Mouse (Mus musculus) spleen, adult 2 months (tissue): ENCODE measurements at regions not wholly inside any gene's neighbourhood (a gene's known extent, or its start where the extent isn't known, plus 50 kb on each side); places are given as distances from the start of the nearest gene placed in this dataset.
A peak's percentile ranks its signal among the peaks of the same experiment; 100 is the strongest.

ENCODE experiments used
- DNase-seq, 2 experiments: peaks; one replicate each; pipeline versions ENCODE4 v3.0.0 to v3.0.0-alpha.2; 2012 to 2021; ENCODE audit warnings: low spot score in 2 of 2, low read depth in 1 of 2
- H3K27ac ChIP-seq: fragments of 200-500 bp; 2 replicates; pipeline ENCODE4 v1.5.1; 2012; ENCODE audit warnings: low read length, inconsistent platforms; ENCODE audit not compliant: insufficient read depth
- H3K27me3 ChIP-seq: fragments of 200-500 bp; 2 replicates; pipeline ENCODE4 v1.6.1; 2012; ENCODE audit warnings: mild to moderate bottlenecking, moderate library complexity, low read length, inconsistent platforms; ENCODE audit not compliant: control insufficient read depth, insufficient read depth
- H3K36me3 ChIP-seq: fragments of 200-500 bp; 2 replicates; pipeline ENCODE4 v1.6.1; 2012; ENCODE audit warnings: mild to moderate bottlenecking, low read length, inconsistent platforms; ENCODE audit not compliant: control insufficient read depth, insufficient read depth
- H3K4me1 ChIP-seq: fragments of 200-500 bp; 2 replicates; pipeline ENCODE4 v1.6.1; 2011; ENCODE audit warnings: inconsistent platforms; ENCODE audit not compliant: control insufficient read depth, insufficient read depth, insufficient read length
- H3K4me3 ChIP-seq: fragments of 200-500 bp; 2 replicates; pipeline ENCODE4 v1.5.1; 2011; ENCODE audit warnings: mild to moderate bottlenecking, inconsistent platforms; ENCODE audit not compliant: insufficient read depth, insufficient read length; ENCODE audit errors: extremely low read depth
- CTCF ChIP-seq: fragments of 200-500 bp; IDR thresholded peaks from 2 replicates; pipeline ENCODE4 v1.5.1; 2011; ENCODE audit warnings: mild to moderate bottlenecking, inconsistent platforms; ENCODE audit not compliant: insufficient read depth, insufficient read length, insufficient replicate concordance; ENCODE audit errors: extremely low read depth
- POLR2A ChIP-seq: fragments of 200-500 bp; IDR thresholded peaks from 2 replicates; pipeline ENCODE4 v1.6.1; 2011; ENCODE audit warnings: low read depth, low read length, inconsistent platforms
- WGBS: fragments of 180-500 bp; shearing (Covaris S2); methylation state at CpG from one replicate; pipeline ENCODE4 v1.1.7; 2018; 5-methylcytosine and 5-hydroxymethylcytosine counted together

DNA sequence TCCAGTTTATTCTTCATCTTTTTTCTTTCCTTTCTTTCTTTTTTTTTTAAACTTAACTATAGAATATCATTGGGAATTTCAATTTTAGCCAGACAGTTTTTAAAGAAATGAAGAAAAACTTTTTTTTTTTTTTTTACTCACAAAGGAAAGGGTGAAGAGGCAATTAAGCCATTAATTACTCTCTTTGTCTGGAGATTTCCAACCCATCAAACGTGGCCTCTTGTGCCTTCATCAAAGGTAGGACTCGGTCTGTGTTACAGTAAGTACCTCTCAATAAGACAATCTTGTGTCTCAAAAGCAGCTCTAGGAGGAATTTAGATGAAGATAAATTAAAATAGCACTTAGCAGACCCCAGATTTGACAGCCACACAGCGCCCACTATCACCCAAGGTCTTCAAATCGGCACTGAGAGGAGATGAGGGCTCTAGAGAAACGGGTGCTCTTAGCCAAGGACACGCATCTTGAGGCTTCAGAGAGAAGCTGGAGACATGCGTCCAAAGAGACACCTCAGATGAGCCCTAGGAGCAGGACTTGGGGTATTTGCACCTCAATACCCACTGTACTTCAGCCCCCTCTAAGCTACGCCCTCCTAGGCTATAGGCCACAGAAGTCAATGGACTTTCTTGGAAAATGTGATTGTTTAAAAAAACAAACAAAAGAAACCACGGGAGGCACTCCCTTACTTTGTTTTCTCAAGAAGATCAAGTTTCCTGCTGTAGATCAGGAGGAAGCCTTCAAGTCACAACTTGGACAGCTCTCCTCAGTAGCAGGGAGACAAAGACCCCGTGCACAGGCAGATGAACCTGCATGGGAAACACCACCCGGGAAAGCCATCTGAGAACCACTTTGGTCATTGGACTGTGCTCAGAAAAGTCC is 176.8 kb upstream of the Spred2 start:
- DNase-seq: no peak
- H3K4me3 ChIP-seq: no peak overlapping the region
- 71% methylated on average over 11 of the region's 11 CpGs for WGBS
- H3K27ac ChIP-seq: no peak overlapping the region
- no peaks in the 10 kb centered on the region for H3K4me1 ChIP-seq
- no peaks in the 10 kb centered on the region for H3K27me3 ChIP-seq
- TF ChIP-seq POLR2A (no peak), CTCF (no peak)
- H3K36me3 ChIP-seq: no peaks in the 10 kb centered on the region

DNA sequence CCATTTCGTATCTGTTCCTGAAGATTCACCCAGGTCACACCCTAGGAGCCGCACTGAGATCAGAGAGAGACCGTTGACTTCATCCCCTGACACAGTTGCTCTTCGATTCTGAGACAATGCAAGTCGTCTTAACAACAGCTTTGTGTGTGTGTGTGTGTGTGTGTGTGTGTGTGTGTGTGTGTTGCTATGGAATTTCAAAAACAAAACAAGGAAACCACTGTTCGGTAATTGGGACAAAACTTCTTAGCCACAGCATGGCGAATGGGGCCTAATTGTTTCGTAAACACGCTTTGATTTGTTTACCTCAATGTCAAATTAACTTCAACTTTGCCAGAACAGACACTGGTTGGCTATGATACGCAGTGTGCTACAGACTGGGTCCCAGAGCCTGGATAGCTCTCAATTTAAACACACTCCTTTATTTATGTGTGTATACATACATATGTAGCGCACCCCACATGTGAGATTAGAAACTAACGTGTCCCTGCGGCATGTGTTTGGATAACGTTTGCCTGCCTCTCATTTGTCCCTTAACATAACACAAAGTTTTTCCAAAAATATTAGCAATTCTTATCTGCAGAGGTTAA is 176.1 kb upstream of the Spred2 start:
- H3K36me3 ChIP-seq: no peaks in the 10 kb centered on the region
- DNase-seq: no peak
- H3K4me1 ChIP-seq: no peaks in the 10 kb centered on the region
- TF ChIP-seq POLR2A: no peak
- TF ChIP-seq CTCF: no peak
- no peaks in the 10 kb centered on the region for H3K27me3 ChIP-seq
- no peak overlapping the region for H3K27ac ChIP-seq
- H3K4me3 ChIP-seq: no peak overlapping the region
- 83% methylated on average over 14 of the region's 14 CpGs for WGBS

DNA sequence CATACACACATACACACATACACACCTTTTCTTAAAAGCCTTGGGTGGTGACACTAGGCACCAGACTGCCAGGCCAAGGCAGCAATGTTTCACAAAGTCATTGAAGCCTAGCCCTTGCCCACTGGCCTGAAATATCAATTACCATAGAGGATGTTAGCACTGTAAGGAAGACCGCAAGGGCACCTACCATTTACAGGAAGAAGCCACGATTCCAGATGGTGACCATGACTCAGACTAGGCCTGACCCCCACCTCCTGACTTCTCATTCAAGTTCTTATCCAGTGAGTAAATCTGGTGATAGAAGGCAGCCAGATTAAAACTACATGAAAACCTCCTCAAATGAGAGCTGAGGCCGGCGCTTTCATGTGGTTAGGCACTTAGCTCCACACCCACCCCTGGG is 165.3 kb upstream of the Spred2 start:
- Histone ChIP-seq H3K27me3 (no peaks in the 10 kb centered on the region), H3K36me3 (no peaks in the 10 kb centered on the region), H3K4me1 (no peaks in the 10 kb centered on the region), H3K27ac (no peak overlapping the region), H3K4me3 (no peak overlapping the region)
- TF ChIP-seq CTCF: no peak
- TF ChIP-seq POLR2A: no peak
- DNase-seq: no peak
- WGBS: 72% methylated on average over 4 of the region's 4 CpGs

DNA sequence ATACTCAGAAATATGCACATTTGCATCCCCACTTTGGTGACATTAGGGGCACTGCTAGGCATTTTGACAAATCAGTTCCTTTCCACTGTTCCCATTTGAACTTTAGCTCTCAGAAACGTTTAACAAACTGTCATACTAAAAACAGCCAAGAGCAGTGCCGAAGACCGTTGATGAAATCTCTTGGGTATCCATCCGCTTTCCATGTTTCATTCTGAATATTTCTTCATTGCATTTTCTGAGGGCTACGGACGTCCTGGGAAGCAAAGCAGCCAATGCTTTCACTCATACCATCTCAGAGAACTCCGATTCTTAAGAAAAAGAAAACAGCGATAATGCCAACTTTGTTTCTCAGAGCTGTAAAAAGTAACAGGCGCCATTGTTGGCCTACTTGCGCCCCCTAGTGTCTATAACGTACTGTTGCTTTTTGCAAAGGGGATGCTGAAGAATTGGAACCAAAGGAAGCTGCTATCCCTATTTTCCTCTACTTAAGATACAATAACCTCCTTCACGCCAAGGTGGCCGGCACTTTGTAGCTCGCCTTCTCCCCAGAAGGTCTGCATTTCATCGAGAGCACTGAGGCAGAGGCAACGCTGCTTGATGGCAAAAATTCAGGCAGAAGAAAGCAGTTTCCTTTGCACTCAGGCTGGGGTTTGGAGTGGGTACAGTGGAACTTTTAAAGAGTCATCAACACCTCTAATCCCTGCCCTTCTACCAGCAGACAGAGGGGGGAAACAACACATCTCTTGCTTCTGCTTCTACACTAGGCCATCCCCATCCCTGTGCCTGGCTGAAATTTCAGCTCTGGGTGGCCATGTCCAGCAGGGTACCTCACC is 163.1 kb upstream of the Spred2 start:
- no peaks in the 10 kb centered on the region for H3K36me3 ChIP-seq
- H3K27ac ChIP-seq: no peak overlapping the region
- DNase-seq: no peak
- H3K4me3 ChIP-seq: no peak overlapping the region
- no peaks in the 10 kb centered on the region for H3K4me1 ChIP-seq
- no peaks in the 10 kb centered on the region for H3K27me3 ChIP-seq
- TF ChIP-seq CTCF: peak; percentile 22; the same call in 1 of the 2 replicates
- no peak for TF ChIP-seq POLR2A
- 22% methylated on average over 16 of the region's 16 CpGs for WGBS

DNA sequence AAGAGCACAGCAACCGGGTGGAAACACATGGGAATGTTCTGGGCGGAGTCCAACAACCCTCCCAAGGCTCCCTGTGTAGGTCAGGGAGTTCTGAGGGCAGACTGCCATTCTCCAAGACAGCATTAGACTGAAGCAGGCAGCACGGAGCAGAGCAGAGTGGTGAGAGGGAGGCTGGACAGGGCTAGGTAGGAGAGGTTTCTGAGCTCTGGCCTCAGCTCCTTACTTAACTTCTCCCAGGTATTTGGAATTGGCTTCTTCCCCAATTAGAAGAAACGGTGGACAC is 162.5 kb upstream of the Spred2 start:
- Histone ChIP-seq H3K4me3 (no peak overlapping the region), H3K27me3 (no peaks in the 10 kb centered on the region), H3K27ac (no peak overlapping the region), H3K36me3 (no peaks in the 10 kb centered on the region), H3K4me1 (no peaks in the 10 kb centered on the region)
- no peak for DNase-seq
- TF ChIP-seq POLR2A: no peak
- TF ChIP-seq CTCF: no peak
- 75% methylated on average over 4 of the region's 4 CpGs for WGBS

DNA sequence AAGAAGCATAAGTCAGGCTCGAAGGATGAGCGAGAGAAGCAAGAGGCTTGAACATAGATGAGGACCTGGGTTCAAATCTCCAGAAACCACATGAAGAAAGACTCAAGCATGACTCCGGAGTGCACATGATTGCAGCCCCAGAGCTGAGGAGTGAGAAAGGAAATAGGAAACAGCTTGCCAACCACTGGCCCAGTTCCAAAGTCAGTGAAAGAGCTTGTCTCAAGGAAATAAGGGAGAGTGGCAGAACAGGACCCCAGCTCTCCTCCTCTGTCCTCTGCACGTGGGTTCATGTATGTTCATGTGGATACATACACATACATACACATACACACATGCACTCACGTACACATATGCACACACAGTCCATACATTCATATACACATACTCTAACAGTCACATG is 156.9 kb upstream of the Spred2 start:
- no peak for TF ChIP-seq CTCF
- Histone ChIP-seq H3K4me3 (no peak overlapping the region), H3K27me3 (no peaks in the 10 kb centered on the region), H3K36me3 (no peaks in the 10 kb centered on the region), H3K27ac (no peak overlapping the region), H3K4me1 (no peaks in the 10 kb centered on the region)
- DNase-seq: no peak
- WGBS: 74% methylated on average over 5 of the region's 5 CpGs
